Mouse (Mus musculus): ENCODE data around the gene Shkbp1. TPM values are rescaled to one million over a fixed set of nuclear protein-coding genes. Genes with fewer than 3 reads are reported as not detected.

The Shkbp1 gene
- polyA plus RNA-seq, 1 experiment from 2014 or later: 90.2 TPM

- ATAC-seq (replicated peaks): peak; percentile 95
- H3K4me2 ChIP-seq (replicated peaks): peak overlapping the region; percentile 55
- peaks cover 61% of the 10 kb centered on the region for H3K27me3 ChIP-seq
- peaks cover 16% of the 10 kb centered on the region for H3K4me1 ChIP-seq
- H3K9ac ChIP-seq (replicated peaks): peak overlapping the region; percentile 53
- under 1% methylated on average over 48 of the region's 52 CpGs for WGBS
- no peak overlapping the region for H3K27ac ChIP-seq (replicated peaks)
- peak overlapping the region; percentile 51 for H3K4me3 ChIP-seq
- no peaks in the 10 kb centered on the region for H3K36me3 ChIP-seq
- no peaks in the 10 kb centered on the region for H3K9me3 ChIP-seq
Measured at GRCm38 (mm10) chr7:27361283-27361946, 5.6 kb upstream of the Shkbp1 start.

- H3K4me1 ChIP-seq: peaks cover 19% of the 10 kb centered on the region
- no peak overlapping the region for H3K9ac ChIP-seq (replicated peaks)
- no peak for ATAC-seq (replicated peaks)
- no peak overlapping the region for H3K27ac ChIP-seq (replicated peaks)
- 54% methylated on average over 6 of the region's 6 CpGs for WGBS
- no peaks in the 10 kb centered on the region for H3K9me3 ChIP-seq
- H3K36me3 ChIP-seq: no peaks in the 10 kb centered on the region
- no peak overlapping the region for H3K4me3 ChIP-seq
- peak overlapping the region; percentile 55 for H3K4me2 ChIP-seq (replicated peaks)
- peaks cover 57% of the 10 kb centered on the region for H3K27me3 ChIP-seq
Measured at GRCm38 (mm10) chr7:27360749-27361148, 4.9 kb upstream of the Shkbp1 start.

DNA sequence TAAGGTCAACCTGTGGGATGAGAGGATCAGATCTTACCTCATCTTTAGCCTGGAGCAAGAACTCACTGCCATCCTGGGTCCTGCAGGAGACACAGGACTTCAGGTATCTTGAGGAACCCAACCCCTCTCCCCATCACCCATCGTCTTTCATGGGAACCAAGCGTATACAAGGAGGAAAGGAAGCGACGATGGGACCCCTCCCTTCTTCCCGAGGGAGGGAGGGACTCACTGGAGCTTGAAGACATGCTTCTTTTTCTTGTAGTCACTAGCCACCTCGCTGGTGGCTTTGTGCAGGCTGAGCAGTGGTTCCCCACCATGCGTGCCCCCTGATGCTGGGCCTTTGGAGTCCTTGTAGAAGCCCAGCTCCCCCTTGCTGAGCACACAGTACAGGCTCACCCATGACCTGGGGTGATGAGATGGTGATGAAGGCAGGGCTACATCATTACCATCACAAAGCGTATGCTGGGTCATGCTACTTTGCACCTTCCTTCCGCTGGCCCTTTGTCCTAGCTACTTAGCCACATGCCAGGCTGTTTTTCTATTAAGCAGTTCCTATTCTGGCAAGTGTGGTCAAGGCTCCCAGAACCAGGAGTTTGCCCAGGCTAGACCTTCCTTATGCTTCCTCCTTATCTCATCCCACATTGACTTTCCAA lies 4.0 kb upstream of the Shkbp1 start:
- H3K27me3 ChIP-seq: peaks cover 47% of the 10 kb centered on the region

GRCm38 (mm10) chr7:27359162-27359561 lies 3.3 kb upstream of the Shkbp1 start:
- Histone ChIP-seq H3K9ac (replicated peaks) (no peak overlapping the region), H3K4me1 (peaks cover 26% of the 10 kb centered on the region), H3K4me3 (no peak overlapping the region), H3K4me2 (replicated peaks) (no peak overlapping the region), H3K27me3 (peaks cover 41% of the 10 kb centered on the region), H3K9me3 (no peaks in the 10 kb centered on the region), H3K27ac (replicated peaks) (no peak overlapping the region), H3K36me3 (no peaks in the 10 kb centered on the region)
- 66% methylated on average over 2 of the region's 2 CpGs for WGBS
- no peak for ATAC-seq (replicated peaks)

More for the DNA sequence above, 4.0 kb upstream of the Shkbp1 start:
- no peak overlapping the region for H3K9ac ChIP-seq (replicated peaks)
- H3K36me3 ChIP-seq: no peaks in the 10 kb centered on the region
- peaks cover 22% of the 10 kb centered on the region for H3K4me1 ChIP-seq
- 91% methylated on average over 9 of the region's 9 CpGs for WGBS
- H3K9me3 ChIP-seq: no peaks in the 10 kb centered on the region
- no peak overlapping the region for H3K4me2 ChIP-seq (replicated peaks)
- H3K4me3 ChIP-seq: no peak overlapping the region
- ATAC-seq (replicated peaks): no peak
- no peak overlapping the region for H3K27ac ChIP-seq (replicated peaks)

DNA sequence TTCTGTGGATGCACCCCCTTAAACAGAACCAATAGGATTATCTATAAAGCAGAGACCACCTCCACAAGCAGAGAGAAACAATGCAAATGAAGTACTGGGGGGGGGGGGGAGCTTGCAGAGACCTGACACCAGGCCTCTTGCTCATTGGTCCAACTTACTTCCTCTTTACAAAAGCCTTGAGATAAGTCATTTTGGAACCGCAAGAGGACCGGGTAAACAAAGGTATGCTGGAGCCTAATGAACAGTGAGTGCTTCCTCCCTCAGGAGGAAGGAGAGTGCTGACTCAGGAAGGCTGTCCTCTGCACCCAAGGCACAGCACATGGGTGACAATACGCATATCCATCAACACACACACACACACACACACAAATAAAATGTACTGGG lies 1.8 kb upstream of the Shkbp1 start:
- Histone ChIP-seq H3K27me3 (peaks cover 29% of the 10 kb centered on the region), H3K4me1 (peaks cover 35% of the 10 kb centered on the region), H3K9me3 (no peaks in the 10 kb centered on the region), H3K4me3 (no peak overlapping the region), H3K9ac (replicated peaks) (no peak overlapping the region), H3K4me2 (replicated peaks) (no peak overlapping the region), H3K27ac (replicated peaks) (no peak overlapping the region), H3K36me3 (peaks cover 5% of the 10 kb centered on the region)
- 24% methylated on average over 3 of the region's 3 CpGs for WGBS
- ATAC-seq (replicated peaks): no peak

DNA sequence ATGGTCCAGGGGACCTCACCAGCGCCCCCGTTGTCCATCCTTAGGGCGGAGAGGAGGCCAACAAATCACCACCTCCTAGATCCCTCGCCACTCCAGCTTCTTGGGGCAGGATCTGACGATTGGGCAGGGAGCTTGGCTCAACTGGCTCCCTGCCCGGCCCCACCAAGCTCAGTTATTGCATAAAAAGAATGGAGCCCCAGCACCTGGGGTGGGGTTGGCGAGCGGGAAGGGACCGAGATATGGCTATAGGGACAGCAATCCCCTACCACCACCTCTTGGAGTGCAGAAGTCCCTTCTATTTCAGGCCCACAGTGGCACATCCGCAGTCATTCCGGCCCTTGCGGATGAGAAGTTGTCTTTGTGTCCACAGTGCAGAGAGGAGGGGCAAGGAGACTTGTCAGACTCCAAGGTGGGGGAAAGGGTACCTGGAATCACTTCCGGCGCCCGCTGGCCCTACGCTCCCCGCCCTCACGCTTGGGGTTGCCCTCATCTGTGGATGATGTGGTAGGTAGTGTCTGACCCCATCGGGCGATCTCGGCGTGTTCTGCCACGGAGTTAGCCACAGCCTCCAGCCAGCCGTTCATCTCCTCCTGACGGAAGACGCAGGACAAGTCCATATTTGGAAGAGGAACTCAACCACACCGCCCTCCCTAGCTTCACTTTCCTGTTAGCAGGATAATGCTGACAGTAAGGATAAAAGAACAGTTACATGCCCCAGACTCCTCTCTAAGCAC lies 1.2 kb upstream of the Shkbp1 start, which contains the start of gene Gm20479:
Gene Gm20479, minus strand, starts transcription at position 559 of the 734 bp plus-strand sequence.
- Histone ChIP-seq H3K4me1 (peaks cover 39% of the 10 kb centered on the region), H3K27me3 (peaks cover 25% of the 10 kb centered on the region), H3K9me3 (no peaks in the 10 kb centered on the region), H3K4me3 (peak within 1 kb of the TSS; percentile 82), H3K9ac (replicated peaks) (peak within 1 kb of the TSS; percentile 15), H3K27ac (replicated peaks) (0 out of 2 replicates have a peak within 1 kb of the TSS, but pooled peaks have one; percentile 85), H3K36me3 (peaks cover 10% of the 10 kb centered on the region), H3K4me2 (replicated peaks) (peak within 1 kb of the TSS; percentile 52)
- ATAC-seq (replicated peaks): no peak
- 5% methylated on average over 27 of the region's 27 CpGs for WGBS

- Histone ChIP-seq H3K27me3 (peaks cover 24% of the 10 kb centered on the region), H3K27ac (replicated peaks) (0 out of 2 replicates have a peak overlapping the region, but pooled peaks have one; percentile 85), H3K9me3 (no peaks in the 10 kb centered on the region), H3K4me1 (peaks cover 35% of the 10 kb centered on the region), H3K4me3 (peak overlapping the region; percentile 82), H3K36me3 (peaks cover 15% of the 10 kb centered on the region), H3K4me2 (replicated peaks) (peak overlapping the region; percentile 52), H3K9ac (replicated peaks) (peak overlapping the region; percentile 15)
- 1% methylated on average over 16 of the region's 16 CpGs for WGBS
- peak; percentile 43 for ATAC-seq (replicated peaks)
Measured at GRCm38 (mm10) chr7:27356248-27356647, 429 bp upstream of the Shkbp1 start.

DNA sequence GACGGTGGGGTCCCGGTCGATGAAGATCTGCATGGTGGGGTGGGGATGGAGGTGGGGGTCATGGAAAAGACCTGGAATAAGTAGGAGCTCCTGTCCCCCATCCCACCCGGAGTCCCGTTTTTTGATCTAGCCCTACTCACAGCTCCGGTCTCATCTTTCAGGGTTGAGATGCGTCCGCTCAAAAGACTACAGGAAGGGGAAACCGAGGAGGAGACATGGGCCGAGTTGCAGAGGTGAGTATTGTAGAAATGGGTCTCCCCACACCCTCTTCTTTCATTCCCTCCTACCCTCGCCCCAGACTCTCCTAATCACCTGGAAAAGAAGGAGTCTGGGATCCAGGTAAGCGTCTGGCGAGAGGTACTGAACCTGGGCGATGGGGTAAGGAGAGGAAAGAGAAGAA lies 558 bp downstream of the Shkbp1 start:
- ATAC-seq (replicated peaks): peak; percentile 1
- WGBS: 5% methylated on average over 14 of the region's 14 CpGs

DNA sequence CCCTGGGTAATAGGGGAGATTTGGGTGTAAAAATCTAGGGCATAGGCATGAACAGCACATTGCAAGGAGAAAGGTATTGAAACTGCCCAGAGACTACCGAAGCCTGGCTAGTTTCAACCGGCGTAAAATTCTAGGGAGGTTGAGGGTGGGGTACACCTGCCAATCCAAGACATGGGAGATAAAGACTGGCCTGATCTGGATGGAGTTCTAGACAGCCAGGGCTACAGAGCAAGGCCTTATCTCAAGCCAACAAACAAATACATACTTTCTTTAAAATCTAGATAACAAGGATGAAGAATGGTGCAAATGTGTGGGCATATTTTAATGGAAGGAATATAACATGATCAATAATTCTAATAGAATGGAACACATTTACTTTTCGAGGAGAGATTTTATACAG lies 1.0 kb downstream of the Shkbp1 start:
- no peak for ATAC-seq (replicated peaks)
- H3K36me3 ChIP-seq: peaks cover 25% of the 10 kb centered on the region
- peaks cover 24% of the 10 kb centered on the region for H3K27me3 ChIP-seq
- H3K9me3 ChIP-seq: no peaks in the 10 kb centered on the region
- WGBS: 66% methylated on average over 4 of the region's 4 CpGs
- H3K4me3 ChIP-seq: peak overlapping the region; percentile 82
- peak overlapping the region; percentile 52 for H3K4me2 ChIP-seq (replicated peaks)
- no peak overlapping the region for H3K27ac ChIP-seq (replicated peaks)
- H3K4me1 ChIP-seq: peaks cover 31% of the 10 kb centered on the region
- peak overlapping the region; percentile 65 for H3K9ac ChIP-seq (replicated peaks)

More for the DNA sequence above, 558 bp downstream of the Shkbp1 start:
- Histone ChIP-seq H3K4me1 (peaks cover 31% of the 10 kb centered on the region), H3K27me3 (peaks cover 24% of the 10 kb centered on the region), H3K36me3 (peaks cover 22% of the 10 kb centered on the region), H3K27ac (replicated peaks) (peak overlapping the region; percentile 85), H3K4me2 (replicated peaks) (peak overlapping the region; percentile 52), H3K9ac (replicated peaks) (peak overlapping the region; percentile 65), H3K9me3 (no peaks in the 10 kb centered on the region), H3K4me3 (peak overlapping the region; percentile 82)

GRCm38 (mm10) chr7:27354144-27354543 lies 1.7 kb downstream of the Shkbp1 start:
- peak overlapping the region; percentile 52 for H3K4me2 ChIP-seq (replicated peaks)
- peak; percentile 38; the same call in 1 of the 2 replicates for ATAC-seq (replicated peaks)
- peaks cover 24% of the 10 kb centered on the region for H3K27me3 ChIP-seq
- no peaks in the 10 kb centered on the region for H3K9me3 ChIP-seq
- peak overlapping the region; percentile 65 for H3K9ac ChIP-seq (replicated peaks)
- H3K27ac ChIP-seq (replicated peaks): no peak overlapping the region
- H3K4me3 ChIP-seq: peak overlapping the region; percentile 82
- H3K36me3 ChIP-seq: peaks cover 29% of the 10 kb centered on the region
- peaks cover 31% of the 10 kb centered on the region for H3K4me1 ChIP-seq
- 27% methylated on average over 6 of the region's 6 CpGs for WGBS

DNA sequence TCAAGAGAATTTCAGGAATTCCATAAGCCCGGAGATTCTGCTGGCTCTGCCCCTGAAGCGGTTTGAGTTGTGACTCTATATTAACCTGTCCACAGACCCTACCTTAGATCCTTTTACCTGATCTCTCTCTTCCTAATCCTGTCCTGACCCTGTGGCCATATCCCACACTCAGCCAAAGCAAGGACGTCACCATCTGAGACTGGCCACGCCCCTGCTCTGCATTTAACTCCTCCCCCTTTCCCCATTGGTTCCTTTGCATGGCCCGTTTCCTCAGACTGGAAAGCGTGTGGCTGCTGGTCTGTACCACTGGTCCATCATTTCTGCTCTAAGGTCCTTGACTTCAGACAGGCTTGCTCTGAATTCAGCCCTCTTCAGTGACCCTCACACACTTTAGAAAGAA lies 10.4 kb downstream of the Shkbp1 start:
- peaks cover 82% of the 10 kb centered on the region for H3K36me3 ChIP-seq
- H3K4me1 ChIP-seq: no peaks in the 10 kb centered on the region
- no peaks in the 10 kb centered on the region for H3K27me3 ChIP-seq
- WGBS: 30% methylated on average over 6 of the region's 6 CpGs
- no peak overlapping the region for H3K9ac ChIP-seq (replicated peaks)
- H3K4me2 ChIP-seq (replicated peaks): no peak overlapping the region
- H3K4me3 ChIP-seq: no peak overlapping the region
- no peak overlapping the region for H3K27ac ChIP-seq (replicated peaks)
- no peak for ATAC-seq (replicated peaks)
- H3K9me3 ChIP-seq: no peaks in the 10 kb centered on the region

- Histone ChIP-seq H3K36me3 (peaks cover 58% of the 10 kb centered on the region), H3K4me2 (replicated peaks) (no peak overlapping the region), H3K27me3 (no peaks in the 10 kb centered on the region), H3K9ac (replicated peaks) (no peak overlapping the region), H3K4me1 (peaks cover 23% of the 10 kb centered on the region), H3K4me3 (no peak overlapping the region), H3K9me3 (no peaks in the 10 kb centered on the region), H3K27ac (replicated peaks) (no peak overlapping the region)
- ATAC-seq (replicated peaks): no peak
- 43% methylated on average over 4 of the region's 4 CpGs for WGBS
Measured at GRCm38 (mm10) chr7:27342595-27342994, 13.2 kb downstream of the Shkbp1 start.

Measured in forebrain, embryonic 15.5 days (tissue).